Mouse (Mus musculus) myocyte (in vitro differentiated cells): ENCODE data around the gene Itm2c. TPM values are rescaled to one million over a fixed set of nuclear protein-coding genes. Genes with fewer than 3 reads are reported as not detected.

Experiments used
- H3K27me3 ChIP-seq: one replicate; pipeline ENCODE4 v1.6.1; 2011; ENCODE audit not compliant: control insufficient read depth, insufficient read depth, insufficient read length
- H3K36me3 ChIP-seq: one replicate; pipeline ENCODE4 v1.6.1; 2011; ENCODE audit not compliant: control insufficient read depth, insufficient read depth
- H3K4me2 ChIP-seq: one replicate; pipeline ENCODE4 v1.6.1; 2011; ENCODE audit warnings: low read depth, control low read depth
- H3K4me3 ChIP-seq: one replicate; pipeline ENCODE4 v1.5.1; 2011; ENCODE audit warnings: mild to moderate bottlenecking, control low read depth, moderate library complexity
- H3K79me2 ChIP-seq: one replicate; pipeline ENCODE4 v1.6.1; 2011; ENCODE audit not compliant: control insufficient read depth, insufficient read depth
- H3ac ChIP-seq: one replicate; pipeline ENCODE4 v1.6.1; 2011; ENCODE audit not compliant: control insufficient read depth, insufficient read length
- CEBPB ChIP-seq: IDR thresholded peaks from 2 replicates; pipeline ENCODE4 v1.6.1; 2011; ENCODE audit warnings: mild to moderate bottlenecking, moderate library complexity; ENCODE audit not compliant: poor library complexity, insufficient read depth, severe bottlenecking
- E2F4 ChIP-seq: IDR thresholded peaks from one replicate; pipeline ENCODE4 v1.6.1; 2011; ENCODE audit warnings: mild to moderate bottlenecking, control low read depth, moderate library complexity; ENCODE audit not compliant: insufficient read depth
- MAX ChIP-seq: IDR thresholded peaks from one replicate; pipeline ENCODE4 v1.6.1; 2011; ENCODE audit warnings: low read depth, mild to moderate bottlenecking, control low read depth
- MYOD1 ChIP-seq, 3 experiments: IDR thresholded peaks; one replicate each; pipeline ENCODE4 v1.6.1; 2011; ENCODE audit warnings: control low read depth in 2 of 3, low read depth in 2 of 3, mild to moderate bottlenecking in 2 of 3, moderate library complexity in 1 of 3; ENCODE audit not compliant: insufficient read length in 2 of 3, control insufficient read depth in 1 of 3
- MYOG ChIP-seq, 3 experiments: IDR thresholded peaks; one replicate each; pipeline ENCODE4 v1.6.1; 2011; ENCODE audit warnings: control low read depth in 2 of 3, low read depth in 2 of 3, mild to moderate bottlenecking in 2 of 3; ENCODE audit not compliant: insufficient read length in 2 of 3, control insufficient read depth in 1 of 3, insufficient read depth in 1 of 3
- POLR2A ChIP-seq: IDR thresholded peaks from one replicate; pipeline ENCODE4 v1.6.1; 2011; ENCODE audit warnings: low read depth, mild to moderate bottlenecking, control low read depth, moderate library complexity; ENCODE audit not compliant: insufficient read length
- POLR2AphosphoS2 ChIP-seq: IDR thresholded peaks from one replicate; pipeline ENCODE4 v1.6.1; 2011; ENCODE audit warnings: low read depth, control low read depth; ENCODE audit not compliant: insufficient read length
- REST ChIP-seq: IDR thresholded peaks from one replicate; pipeline ENCODE4 v1.6.1; 2011; ENCODE audit warnings: mild to moderate bottlenecking, control low read depth, moderate library complexity; ENCODE audit not compliant: insufficient read depth, insufficient read length
- SRF ChIP-seq: IDR thresholded peaks from one replicate; pipeline ENCODE4 v1.6.1; 2011; ENCODE audit warnings: low read depth; ENCODE audit not compliant: control insufficient read depth, insufficient read length
- TCF12 ChIP-seq: IDR thresholded peaks from one replicate; pipeline ENCODE4 v1.6.1; 2011; ENCODE audit warnings: mild to moderate bottlenecking, control low read depth; ENCODE audit not compliant: poor library complexity, insufficient read depth, severe bottlenecking
- TCF3 ChIP-seq: IDR thresholded peaks from one replicate; pipeline ENCODE4 v1.6.1; 2011; ENCODE audit warnings: low read depth, control low read depth; ENCODE audit not compliant: insufficient read length
- USF1 ChIP-seq: IDR thresholded peaks from one replicate; pipeline ENCODE4 v1.6.1; 2011; ENCODE audit warnings: low read depth, mild to moderate bottlenecking, control low read depth, moderate library complexity
- polyA plus RNA-seq: library from polyadenylated mRNA; unstranded; fragments of >200 nt; fragmentation: generic; extraction: Trizol; gene quantifications from one replicate; pipeline ENCODE4 v1.2.1, GENCODE M21; 2012; ENCODE audit warnings: missing spikeins

Itm2c gene
- polyA plus RNA-seq, 1 experiment: 86.6 TPM

DNA sequence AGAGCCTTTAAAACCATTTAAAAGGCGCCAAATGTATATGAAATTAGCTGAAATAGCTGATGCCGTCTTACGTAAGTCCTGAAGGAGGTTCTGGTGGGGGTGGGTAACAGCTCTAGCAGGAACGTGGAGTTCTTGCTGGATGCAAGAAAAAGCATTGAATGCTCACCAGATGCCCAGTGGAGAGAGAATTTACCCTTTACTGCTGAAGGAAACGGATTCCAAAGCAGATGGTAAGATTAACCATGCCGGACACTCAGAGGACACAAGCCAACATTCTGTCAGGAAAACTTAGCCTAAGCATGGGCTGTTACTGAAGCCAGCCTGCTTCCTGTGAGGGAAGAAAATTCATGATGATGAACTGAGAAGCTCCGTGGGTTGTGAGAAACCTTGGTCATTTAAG lies 24.1 kb upstream of the Itm2c start:
- no peaks in the 10 kb centered on the region for H3K27me3 ChIP-seq
- H3K79me2 ChIP-seq: no peaks in the 10 kb centered on the region
- no peaks in the 10 kb centered on the region for H3K36me3 ChIP-seq
- no peak overlapping the region for H3ac ChIP-seq
- TF ChIP-seq TCF12: no peak
- no peak for TF ChIP-seq USF1
- TF ChIP-seq SRF: no peak
- H3K4me3 ChIP-seq: no peak overlapping the region
- H3K4me2 ChIP-seq: no peak overlapping the region

DNA sequence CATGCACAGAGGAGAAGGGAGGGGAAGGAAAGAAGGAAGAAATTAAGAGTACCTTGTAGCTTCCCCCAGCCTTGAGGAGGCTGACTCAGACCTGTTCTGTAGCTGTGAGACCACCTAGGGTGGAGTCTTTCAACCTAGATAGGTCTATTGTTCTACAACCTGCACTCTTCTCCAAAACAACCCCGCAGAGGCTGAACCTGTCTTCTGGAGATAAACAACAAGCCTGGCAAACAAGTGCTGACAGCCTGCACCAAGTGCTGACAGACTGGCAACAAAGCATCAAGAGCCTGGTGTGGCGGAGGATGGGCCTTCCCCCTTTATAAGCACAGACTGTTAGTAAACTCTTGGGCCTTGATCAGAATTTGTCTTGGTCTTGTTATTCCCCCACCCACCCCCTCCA lies 23.5 kb upstream of the Itm2c start:
- no peak overlapping the region for H3ac ChIP-seq
- H3K79me2 ChIP-seq: no peaks in the 10 kb centered on the region
- no peak for TF ChIP-seq POLR2A
- TF ChIP-seq MAX: no peak
- no peak for TF ChIP-seq TCF3
- TF ChIP-seq MYOD1 (IDR thresholded peaks at IDR 0.05; ENCODE audit: control insufficient read depth in 1 of 3, insufficient read length in 2 of 3, low read depth in 2 of 3): no peak
- no peak for TF ChIP-seq USF1
- no peak for TF ChIP-seq CEBPB
- TF ChIP-seq TCF12: no peak
- TF ChIP-seq MYOG (IDR thresholded peaks at IDR 0.05; ENCODE audit: control insufficient read depth in 1 of 3, insufficient read depth in 1 of 3, insufficient read length in 2 of 3, low read depth in 2 of 3): no peak
- no peak for TF ChIP-seq E2F4
- TF ChIP-seq POLR2AphosphoS2: no peak
- TF ChIP-seq SRF: no peak
- no peak for TF ChIP-seq REST
- H3K4me3 ChIP-seq: no peak overlapping the region
- H3K4me2 ChIP-seq: no peak overlapping the region
- H3K27me3 ChIP-seq: no peaks in the 10 kb centered on the region
- no peaks in the 10 kb centered on the region for H3K36me3 ChIP-seq

- Histone ChIP-seq H3K4me3 (no peak overlapping the region), H3K4me2 (no peak overlapping the region), H3K27me3 (no peaks in the 10 kb centered on the region), H3ac (no peak overlapping the region), H3K36me3 (no peaks in the 10 kb centered on the region), H3K79me2 (no peaks in the 10 kb centered on the region)
- no peak for TF ChIP-seq MAX
- no peak for TF ChIP-seq POLR2A
- TF ChIP-seq POLR2AphosphoS2: no peak
- TF ChIP-seq MYOG (IDR thresholded peaks at IDR 0.05; ENCODE audit: control insufficient read depth in 1 of 3, insufficient read depth in 1 of 3, insufficient read length in 2 of 3, low read depth in 2 of 3): no peak
- no peak for TF ChIP-seq REST
- no peak for TF ChIP-seq CEBPB
- TF ChIP-seq TCF12: no peak
- TF ChIP-seq TCF3: no peak
- no peak for TF ChIP-seq MYOD1 (IDR thresholded peaks at IDR 0.05; ENCODE audit: control insufficient read depth in 1 of 3, insufficient read length in 2 of 3, low read depth in 2 of 3)
- no peak for TF ChIP-seq USF1
- no peak for TF ChIP-seq SRF
- TF ChIP-seq E2F4: no peak
Observed at GRCm38 (mm10) chr1:85882003-85882402, 12.1 kb upstream of the Itm2c start.

DNA sequence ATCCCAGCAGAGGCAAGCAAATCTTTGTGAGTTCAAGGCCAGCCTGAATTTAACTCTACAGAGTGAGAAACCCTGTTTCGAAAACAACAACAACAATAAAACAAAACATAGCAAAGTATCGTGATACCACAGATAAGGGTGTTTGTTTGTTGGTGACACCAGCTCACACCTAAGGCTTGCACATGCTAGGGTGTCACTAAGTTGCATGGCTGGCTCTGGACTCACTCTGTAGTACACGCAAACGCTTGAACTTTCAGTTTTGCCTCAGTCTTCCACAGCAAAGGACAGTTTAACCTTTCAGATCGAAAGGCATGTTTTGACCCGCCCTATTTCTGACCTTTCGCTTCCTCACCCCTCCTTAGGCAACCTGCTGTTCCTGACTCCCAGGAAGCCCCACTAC lies 6.9 kb upstream of the Itm2c start:
- H3K36me3 ChIP-seq: no peaks in the 10 kb centered on the region
- no peaks in the 10 kb centered on the region for H3K79me2 ChIP-seq
- H3K4me3 ChIP-seq: no peak overlapping the region
- H3K4me2 ChIP-seq: no peak overlapping the region
- no peaks in the 10 kb centered on the region for H3K27me3 ChIP-seq
- no peak overlapping the region for H3ac ChIP-seq
- TF ChIP-seq TCF12: no peak
- TF ChIP-seq REST: no peak

- Histone ChIP-seq H3K36me3 (no peaks in the 10 kb centered on the region), H3ac (peak overlapping the region; percentile 18)
- TF ChIP-seq REST (no peak), USF1 (no peak), MAX (no peak), MYOG (IDR thresholded peaks at IDR 0.05; ENCODE audit: control insufficient read depth in 1 of 3, insufficient read depth in 1 of 3, insufficient read length in 2 of 3, low read depth in 2 of 3) (no peak), MYOD1 (IDR thresholded peaks at IDR 0.05; ENCODE audit: control insufficient read depth in 1 of 3, insufficient read length in 2 of 3, low read depth in 2 of 3) (no peak), POLR2AphosphoS2 (no peak), E2F4 (no peak), CEBPB (no peak), TCF3 (no peak), TCF12 (no peak)
Observed at GRCm38 (mm10) chr1:85894748-85895360, 773 bp downstream of the Itm2c start.

More at GRCm38 (mm10) chr1:85894748-85895360, 773 bp downstream of the Itm2c start:
- H3K79me2 ChIP-seq: peaks cover 6% of the 10 kb centered on the region
- H3K4me3 ChIP-seq: peak overlapping the region; percentile 89
- H3K4me2 ChIP-seq: peak overlapping the region; percentile 95
- no peaks in the 10 kb centered on the region for H3K27me3 ChIP-seq
